Mouse (Mus musculus): ENCODE data around the gene Gm21586. TPM values are rescaled to one million over a fixed set of nuclear protein-coding genes. Genes with fewer than 3 reads are reported as not detected.
"Not testable (repeated sequence)": the region's sequence is repeated elsewhere in the genome, so short reads cannot be mapped to it uniquely, and the experiment has no call there.

Gm21586 gene
- polyA plus RNA-seq (2015; fragmentation: Nextera tagmentation; extraction: Ambion mirVana): not detected in 2 replicates

DNA sequence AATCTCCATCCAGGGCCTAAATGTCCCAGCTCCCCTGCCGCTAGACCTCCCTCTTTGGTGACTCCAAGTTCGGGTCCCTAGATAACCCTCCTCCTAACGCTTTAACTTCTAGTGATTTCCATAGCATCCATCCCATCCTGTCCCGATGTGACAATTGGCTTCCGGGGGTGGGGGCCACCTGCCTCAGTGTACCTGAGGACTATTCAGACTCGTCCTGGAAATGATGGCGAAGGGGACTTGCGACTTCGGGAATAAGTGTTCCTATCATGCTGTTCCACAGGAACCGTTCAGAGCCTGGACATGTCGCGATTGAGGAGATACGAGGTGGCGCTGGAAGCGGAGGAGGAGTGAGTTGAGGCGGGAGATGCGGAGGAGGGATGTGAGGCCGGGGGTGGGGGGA lies at the start of gene Gm21586:
Gene Gm21586, plus strand, starts transcription at position 301 of the 400 bp plus-strand sequence.
- not testable (repeated sequence) for H3K9me3 ChIP-seq; ATAC-seq; H3K4me3 ChIP-seq (replicated peaks); H3K4me1 ChIP-seq (replicated peaks); H3K27ac ChIP-seq; H3K27me3 ChIP-seq; H3K4me2 ChIP-seq (replicated peaks); H3K36me3 ChIP-seq; H3K9ac ChIP-seq (replicated peaks)
- WGBS: no CpG with 5 or more reads among the region's 18 CpGs

DNA sequence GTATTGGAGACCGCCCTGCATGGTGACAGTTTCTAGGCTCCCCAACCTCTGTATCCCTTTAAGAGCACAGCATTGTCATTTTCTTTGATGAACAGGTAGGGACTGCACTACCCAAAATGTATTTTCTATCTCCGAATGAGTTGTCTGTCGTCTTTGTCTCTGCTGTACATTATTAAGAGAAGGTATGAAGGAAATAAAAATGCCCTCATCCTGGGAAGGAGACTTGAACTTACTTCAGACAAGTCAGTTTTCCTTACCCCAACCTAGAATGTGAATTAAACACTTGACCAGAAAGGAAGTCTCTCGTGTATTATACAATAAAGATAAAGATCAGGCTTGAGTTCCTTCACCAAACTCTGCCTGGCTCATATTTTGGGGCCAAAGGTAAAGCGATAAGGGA lies 27.3 kb downstream of the Gm21586 start, which contains the start of gene Gm2163:
Gene Gm2163, plus strand, starts transcription at position 301 of the 400 bp plus-strand sequence.
- not testable (repeated sequence) for H3K4me3 ChIP-seq (replicated peaks); H3K27me3 ChIP-seq; H3K9ac ChIP-seq (replicated peaks); H3K27ac ChIP-seq; ATAC-seq; H3K9me3 ChIP-seq; H3K4me1 ChIP-seq (replicated peaks); H3K36me3 ChIP-seq; H3K4me2 ChIP-seq (replicated peaks)
- WGBS: no CpG with 5 or more reads among the region's 5 CpGs

Other genes starting within 250 kb of the Gm21586 start
- not detected in 2 replicates for gene Gm10600, start 198.7 kb upstream of the Gm21586 start, polyA plus RNA-seq (2015; fragmentation: Nextera tagmentation; extraction: Ambion mirVana)
- gene Ccl21b, start 183.6 kb upstream of the Gm21586 start, polyA plus RNA-seq (2015; fragmentation: Nextera tagmentation; extraction: Ambion mirVana): not detected in 2 replicates
- gene Gm21953, start 145.1 kb upstream of the Gm21586 start, polyA plus RNA-seq (2015; fragmentation: Nextera tagmentation; extraction: Ambion mirVana): not detected in 2 replicates
- gene Fam205a3, start 121.0 kb upstream of the Gm21586 start, polyA plus RNA-seq (2015; fragmentation: Nextera tagmentation; extraction: Ambion mirVana): not detected in 2 replicates
- 0.08 TPM in 1 of 2 replicates, not detected in the other for gene Gm2163, start 27.4 kb downstream of the Gm21586 start, polyA plus RNA-seq (2015; fragmentation: Nextera tagmentation; extraction: Ambion mirVana)
- gene Fam205a2, start 88.8 kb downstream of the Gm21586 start, polyA plus RNA-seq (2015; fragmentation: Nextera tagmentation; extraction: Ambion mirVana): not detected in 2 replicates
- gene Gm10591, start 172.8 kb downstream of the Gm21586 start, polyA plus RNA-seq (2015; fragmentation: Nextera tagmentation; extraction: Ambion mirVana): not detected in 2 replicates
- gene Gm2564, start 190.3 kb downstream of the Gm21586 start, polyA plus RNA-seq (2015; fragmentation: Nextera tagmentation; extraction: Ambion mirVana): not detected in 2 replicates
- gene Ccl27b, start 215.9 kb downstream of the Gm21586 start, polyA plus RNA-seq (2015; fragmentation: Nextera tagmentation; extraction: Ambion mirVana): not detected in 2 replicates
- gene Il11ra2, start 222.5 kb downstream of the Gm21586 start, polyA plus RNA-seq (2015; fragmentation: Nextera tagmentation; extraction: Ambion mirVana): not detected in 2 replicates

Measured in midbrain, embryonic 13.5 days (tissue).